In the genomic region with DNA sequence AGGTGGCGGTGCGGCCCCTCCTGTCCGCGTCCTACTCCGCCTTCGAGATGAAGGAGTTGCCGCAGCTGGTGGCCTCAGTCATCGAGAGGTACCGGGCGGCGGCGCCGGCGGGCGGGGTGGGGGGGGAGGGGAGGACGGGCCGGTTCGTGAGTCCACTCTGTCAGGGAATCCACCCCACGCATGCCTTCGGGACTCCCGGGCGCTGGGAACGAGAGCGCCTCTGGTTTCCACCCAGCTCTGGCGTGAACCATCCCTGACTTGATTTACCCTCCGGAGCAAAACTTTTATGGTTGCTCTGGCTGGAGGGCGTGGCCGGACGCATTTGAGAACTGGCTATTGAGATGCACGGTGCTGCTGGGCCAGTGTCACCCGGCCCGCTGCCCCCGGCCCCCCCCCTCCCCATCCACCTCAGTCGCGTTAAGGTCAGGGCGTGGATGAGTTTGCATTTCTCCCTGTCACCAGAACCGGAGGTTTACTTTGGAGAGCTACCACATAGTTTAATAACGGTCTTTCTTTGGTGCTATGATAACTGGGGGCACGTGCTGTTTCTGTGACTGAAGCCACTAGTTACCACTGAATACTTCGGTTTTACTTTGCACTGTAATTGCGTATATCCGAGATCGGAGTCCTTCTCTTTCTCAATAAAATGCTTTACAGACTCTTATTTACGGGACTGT, we compare ENCODE assay signal across 8 mouse cellular contexts. TPM values are rescaled to one million over a fixed set of nuclear protein-coding genes. Genes with fewer than 3 reads are reported as not detected.
A peak's percentile ranks its signal among the peaks of the same experiment; 100 is the strongest.
DNase-seq lines count a peak whose midpoint lies in the region; ATAC-seq and TF ChIP-seq lines count a peak whose summit lies in the region.

No protein-coding gene starts in this region.

- in situ Hi-C loops in ES-E14 (cut with MboI; ENCODE audit: low sequenced_read_pairs in 2 of 2, unreplicated experiment in 2 of 2) = no loop called here

- peak overlapping the region; percentile 85 for H3K9ac ChIP-seq in heart, embryonic 14.5 days (ENCODE audit: low read length)
- H3K9ac ChIP-seq in ES-E14 (ENCODE audit: insufficient read depth, low read depth, low read length, poor library complexity, severe bottlenecking) = peak overlapping the region; percentile 96
- peak overlapping the region; percentile 89 for H3K9ac ChIP-seq in midbrain, embryonic 13.5 days (replicated peaks)

- H3K36me3 ChIP-seq in heart, embryonic 14.5 days (ENCODE audit: control insufficient read depth, insufficient read depth, low read length) = peaks cover 23% of the 10 kb centered on the region
- H3K36me3 ChIP-seq in ES-E14 (ENCODE audit: control insufficient read depth, insufficient read depth, low read length, poor library complexity, severe bottlenecking) = peaks cover 9% of the 10 kb centered on the region
- H3K36me3 ChIP-seq in midbrain, embryonic 13.5 days = peaks cover 18% of the 10 kb centered on the region

- peak overlapping the region; percentile 63 to 76 for H3K4me3 ChIP-seq in heart, embryonic 14.5 days (ENCODE audit: control insufficient read depth in 1 of 2, insufficient read depth in 1 of 2, low read depth in 1 of 2, low read length in 2 of 2)
- H3K4me3 ChIP-seq in ES-E14 (ENCODE audit: insufficient read depth in 1 of 2, low read depth in 1 of 2, low read length in 2 of 2, poor library complexity in 1 of 2, severe bottlenecking in 1 of 2) = peak overlapping the region; percentile 67 to 97
- H3K4me3 ChIP-seq in midbrain, embryonic 13.5 days (replicated peaks) = peak overlapping the region; percentile 82

- no peaks in the 10 kb centered on the region for H3K27me3 ChIP-seq in heart, embryonic 14.5 days (ENCODE audit: control insufficient read depth, insufficient read depth, low read length)
- H3K27me3 ChIP-seq in midbrain, embryonic 13.5 days = no peaks in the 10 kb centered on the region

- H3K27ac ChIP-seq in heart, embryonic 14.5 days (replicated peaks in 1 of 2; ENCODE audit: control insufficient read depth in 1 of 2, insufficient read depth in 1 of 2, low read depth in 2 of 2, low read length in 2 of 2) = peak overlapping the region; percentile 41 to 56; a peak in 3 of 4 replicates
- peak overlapping the region; percentile 88 for H3K27ac ChIP-seq in ES-E14 (ENCODE audit: insufficient read depth, low read depth, low read length, poor library complexity, severe bottlenecking)
- H3K27ac ChIP-seq in midbrain, embryonic 13.5 days = peak overlapping the region; percentile 68

- no peaks in the 10 kb centered on the region for H3K9me3 ChIP-seq in heart, embryonic 14.5 days (ENCODE audit: control insufficient read depth, low read length)
- H3K9me3 ChIP-seq in ES-E14 (ENCODE audit: control insufficient read depth, insufficient read depth, low read depth, low read length) = no peaks in the 10 kb centered on the region
- H3K9me3 ChIP-seq in midbrain, embryonic 13.5 days = no peaks in the 10 kb centered on the region

- intact Hi-C loops in heart, postnatal 14 days (cut with DNase I) = loop anchor here (2.0 kb wide), 1 partner anchor 28 kb away; a partner anchor contains a TSS

- WGBS in heart, embryonic 14.5 days = 3% methylated on average over 42 of the region's 44 CpGs
- under 1% methylated on average over 39 of the region's 44 CpGs for WGBS in large intestine, adult 2 months
- 5% methylated on average over 43 of the region's 44 CpGs for WGBS in midbrain, embryonic 13.5 days

- DNase-seq in heart, postnatal 14 days = no peak
- no peak for DNase-seq in ES-E14 (ENCODE audit: low read depth, low spot score)
- peak; percentile 24 for DNase-seq in large intestine, adult 2 months (ENCODE audit: low read depth, low spot score)
- DNase-seq in T-cell, adult 2 months (ENCODE audit: low spot score) = no peak
- DNase-seq in layer of hippocampus, adult 8-10 months (ENCODE audit: low spot score in 2 of 2) = no peak

- peak overlapping the region; percentile 94 for H3K4me2 ChIP-seq in heart, embryonic 14.5 days (ENCODE audit: low read length)
- H3K4me2 ChIP-seq in midbrain, embryonic 13.5 days (replicated peaks) = peak overlapping the region; percentile 96

- H3K4me1 ChIP-seq in heart, embryonic 14.5 days (ENCODE audit: control insufficient read depth in 2 of 2, insufficient read depth in 2 of 2, low read length in 2 of 2) = peaks cover 6 to 23% of the 10 kb centered on the region in 2 experiments
- peaks cover 2% of the 10 kb centered on the region in 2 experiments; a peak in 1 of 4 replicates for H3K4me1 ChIP-seq in ES-E14 (ENCODE audit: control insufficient read depth in 2 of 2, insufficient read depth in 2 of 2, low read length in 2 of 2, poor library complexity in 1 of 2)
- peaks cover 32% of the 10 kb centered on the region for H3K4me1 ChIP-seq in midbrain, embryonic 13.5 days (replicated peaks)

- ATAC-seq in heart, embryonic 14.5 days (ENCODE audit: insufficient number of reproducible peaks, insufficient read depth, low FRiP score, low read depth) = no peak; the same call in 1 of the 2 replicates
- peak; percentile 46 for ATAC-seq in erythroid progenitor cell, adult 5-6 weeks (replicated peaks; ENCODE audit: low FRiP score, poor library complexity, severe bottlenecking)
- ATAC-seq in midbrain, embryonic 13.5 days = no peak; the same call in 1 of the 2 replicates

TF ChIP-seq in ES-E14, 5 proteins besides CTCF, POLR2A, EP300 and RAD21:
- no peak for TF ChIP-seq MAFK (IDR thresholded peaks at IDR 0.05; ENCODE audit: insufficient read depth, low read depth, low read length)
- no peak for TF ChIP-seq HCFC1 (IDR thresholded peaks at IDR 0.05; ENCODE audit: borderline replicate concordance, insufficient read depth, low read length)
- TF ChIP-seq CHD2 (IDR thresholded peaks at IDR 0.05; ENCODE audit: low read depth, low read length) = no peak
- no peak for TF ChIP-seq ZC3H11A (IDR thresholded peaks at IDR 0.05; ENCODE audit: borderline replicate concordance, low read depth, low read length)
- TF ChIP-seq ZNF384 (IDR thresholded peaks at IDR 0.05; ENCODE audit: low read depth, low read length) = no peak

RNA-seq across cellular contexts. Expression of a gene that starts 28.5 kb away (rescaled TPM):
- polyA plus RNA-seq in heart, embryonic 14.5 days (2014; fragmentation: Nextera tagmentation; extraction: Ambion mirVana) = 63.8 and 67.6 TPM in 2 replicates
- total RNA-seq in heart, postnatal 14 days (2021) = 100 to 1,000 TPM; 109 to 115 TPM
- 199 and 224 TPM in 2 replicates for total RNA-seq in ES-E14 (2012; rRNA removed)
- 141 and 175 TPM in 2 replicates for total RNA-seq in erythroid progenitor cell, adult 5-6 weeks (2015; ENCODE audit: low replicate concordance)
- total RNA-seq in erythroid progenitor cell, adult 5-6 weeks (2017; ENCODE audit: low replicate concordance) = 117 and 123 TPM in 2 replicates
- polyA plus RNA-seq in large intestine, adult 2 months (2012; rRNA removed) = 116 and 154 TPM in 2 replicates
- 75.8 and 85.2 TPM in 2 replicates for polyA plus RNA-seq in midbrain, embryonic 13.5 days (2015; fragmentation: Nextera tagmentation; extraction: Ambion mirVana)
- 100 to 1,000 TPM; 155 to 193 (median 170) TPM for total RNA-seq in layer of hippocampus, adult 8-10 months (2022)

RNA-seq across cellular contexts. Expression of a gene that starts 28.5 kb away (rescaled TPM):
- polyA plus RNA-seq in heart, embryonic 14.5 days (2014; fragmentation: Nextera tagmentation; extraction: Ambion mirVana) = 36.6 and 37.7 TPM in 2 replicates
- total RNA-seq in heart, postnatal 14 days (2021) = 10 to 100 TPM; 43.0 to 54.6 TPM
- 88.0 and 136 TPM in 2 replicates for total RNA-seq in ES-E14 (2012; rRNA removed)
- 8.0 and 14.4 TPM in 2 replicates for total RNA-seq in erythroid progenitor cell, adult 5-6 weeks (2015; ENCODE audit: low replicate concordance)
- total RNA-seq in erythroid progenitor cell, adult 5-6 weeks (2017; ENCODE audit: low replicate concordance) = 23.4 and 42.7 TPM in 2 replicates
- polyA plus RNA-seq in large intestine, adult 2 months (2012; rRNA removed) = 16.5 and 25.4 TPM in 2 replicates
- 41.0 and 42.0 TPM in 2 replicates for polyA plus RNA-seq in midbrain, embryonic 13.5 days (2015; fragmentation: Nextera tagmentation; extraction: Ambion mirVana)
- total RNA-seq in layer of hippocampus, adult 8-10 months (2022) = 10 to 100 TPM; 87.6 to 97.3 (median 92.2) TPM

RNA-seq across cellular contexts. Expression of a gene that starts 28.5 kb away (rescaled TPM):
- polyA plus RNA-seq in heart, embryonic 14.5 days (2014; fragmentation: Nextera tagmentation; extraction: Ambion mirVana) = 65.1 and 65.4 TPM in 2 replicates
- 10 to 100 TPM; 27.1 to 34.7 TPM for total RNA-seq in heart, postnatal 14 days (2021)
- 290 and 318 TPM in 2 replicates for total RNA-seq in ES-E14 (2012; rRNA removed)
- 29.2 and 30.6 TPM in 2 replicates for total RNA-seq in erythroid progenitor cell, adult 5-6 weeks (2015; ENCODE audit: low replicate concordance)
- 9.9 and 11.1 TPM in 2 replicates for total RNA-seq in erythroid progenitor cell, adult 5-6 weeks (2017; ENCODE audit: low replicate concordance)
- polyA plus RNA-seq in large intestine, adult 2 months (2012; rRNA removed) = 25.0 and 25.7 TPM in 2 replicates
- 97.9 and 105 TPM in 2 replicates for polyA plus RNA-seq in midbrain, embryonic 13.5 days (2015; fragmentation: Nextera tagmentation; extraction: Ambion mirVana)
- total RNA-seq in layer of hippocampus, adult 8-10 months (2022) = 10 to 100 TPM; 48.6 to 50.9 (median 49.8) TPM
